Mouse (Mus musculus): Measurements from ENCODE around the gene Cntnap2. TPM values are rescaled to one million over a fixed set of nuclear protein-coding genes. Genes with fewer than 3 reads are reported as not detected.
A peak's percentile ranks its signal among the peaks of the same experiment; 100 is the strongest.

The Cntnap2 gene
- total RNA-seq, 2 experiments from 2014 or later = 136 to 147 TPM

- DNase-seq (ENCODE audit: low spot score in 2 of 2) = no peak
Measured at GRCm38 (mm10) chr6:45871409-45871992, 812.3 kb downstream of the Cntnap2 start.

GRCm38 (mm10) chr6:45885486-45885885, 826.3 kb downstream of the Cntnap2 start:
- DNase-seq (ENCODE audit: low spot score in 2 of 2) = no peak

GRCm38 (mm10) chr6:45887901-45888300, 828.7 kb downstream of the Cntnap2 start:
- no peak for DNase-seq (ENCODE audit: low spot score in 2 of 2)

- DNase-seq (ENCODE audit: low spot score in 2 of 2) = no peak
Measured at GRCm38 (mm10) chr6:45938263-45938662, 879.1 kb downstream of the Cntnap2 start.

GRCm38 (mm10) chr6:45938775-45939174, 879.6 kb downstream of the Cntnap2 start:
- DNase-seq (ENCODE audit: low spot score in 2 of 2) = no peak

GRCm38 (mm10) chr6:45945144-45945985, 886.2 kb downstream of the Cntnap2 start:
- DNase-seq (ENCODE audit: low spot score in 2 of 2) = no peak

GRCm38 (mm10) chr6:45954773-45955172, 895.6 kb downstream of the Cntnap2 start:
- no peak for DNase-seq (ENCODE audit: low spot score in 2 of 2)

GRCm38 (mm10) chr6:45964494-45964893, 905.3 kb downstream of the Cntnap2 start:
- peak in 1 of 2 experiments; percentile 21 for DNase-seq (ENCODE audit: low spot score in 2 of 2)

- no peak for DNase-seq (ENCODE audit: low spot score in 2 of 2)
Measured at GRCm38 (mm10) chr6:45974471-45975154, 915.5 kb downstream of the Cntnap2 start.

GRCm38 (mm10) chr6:45979171-45979570, 920.0 kb downstream of the Cntnap2 start:
- no peak for DNase-seq (ENCODE audit: low spot score in 2 of 2)

- DNase-seq (ENCODE audit: low spot score in 2 of 2) = peak in 1 of 2 experiments; percentile 72
Measured at GRCm38 (mm10) chr6:45988051-45988450, 928.9 kb downstream of the Cntnap2 start.

- DNase-seq (ENCODE audit: low spot score in 2 of 2) = no peak
Measured at GRCm38 (mm10) chr6:45991086-45991485, 931.9 kb downstream of the Cntnap2 start.

- DNase-seq (ENCODE audit: low spot score in 2 of 2) = no peak
Measured at GRCm38 (mm10) chr6:46022515-46023143, 963.5 kb downstream of the Cntnap2 start.

- DNase-seq (ENCODE audit: low spot score in 2 of 2) = no peak
Measured at GRCm38 (mm10) chr6:46031821-46032594, 972.9 kb downstream of the Cntnap2 start.

GRCm38 (mm10) chr6:46033108-46033507, 974.0 kb downstream of the Cntnap2 start:
- peak; percentile 62 to 90 for DNase-seq (ENCODE audit: low spot score in 2 of 2)

GRCm38 (mm10) chr6:46040671-46041070, 981.5 kb downstream of the Cntnap2 start:
- DNase-seq (ENCODE audit: low spot score in 2 of 2) = no peak

- DNase-seq (ENCODE audit: low spot score in 2 of 2) = no peak
Measured at GRCm38 (mm10) chr6:46080236-46080635, 1021.1 kb downstream of the Cntnap2 start.

- no peak for DNase-seq (ENCODE audit: low spot score in 2 of 2)
Measured at GRCm38 (mm10) chr6:46081432-46081831, 1022.3 kb downstream of the Cntnap2 start.

- no peak for DNase-seq (ENCODE audit: low spot score in 2 of 2)
Measured at GRCm38 (mm10) chr6:46143189-46143841, 1084.2 kb downstream of the Cntnap2 start.

- DNase-seq (ENCODE audit: low spot score in 2 of 2) = peak in 1 of 2 experiments; percentile 3
Measured at GRCm38 (mm10) chr6:46166837-46167236, 1107.7 kb downstream of the Cntnap2 start.
